Mouse (Mus musculus) monocyte, adult 59 days (primary cell): ENCODE measurements around the gene H2-D1. TPM values are rescaled to one million over a fixed set of nuclear protein-coding genes. Genes with fewer than 3 reads are reported as not detected.

ENCODE experiments used
- total RNA-seq, 2 experiments: library from RNA; stranded (reverse); gene quantifications; one replicate each; pipeline ENCODE4 v1.2.4; 2023

Gene H2-D1
- total RNA-seq, result 1,000 to 10,000 TPM; 2,563 to 2,615 TPM

DNA sequence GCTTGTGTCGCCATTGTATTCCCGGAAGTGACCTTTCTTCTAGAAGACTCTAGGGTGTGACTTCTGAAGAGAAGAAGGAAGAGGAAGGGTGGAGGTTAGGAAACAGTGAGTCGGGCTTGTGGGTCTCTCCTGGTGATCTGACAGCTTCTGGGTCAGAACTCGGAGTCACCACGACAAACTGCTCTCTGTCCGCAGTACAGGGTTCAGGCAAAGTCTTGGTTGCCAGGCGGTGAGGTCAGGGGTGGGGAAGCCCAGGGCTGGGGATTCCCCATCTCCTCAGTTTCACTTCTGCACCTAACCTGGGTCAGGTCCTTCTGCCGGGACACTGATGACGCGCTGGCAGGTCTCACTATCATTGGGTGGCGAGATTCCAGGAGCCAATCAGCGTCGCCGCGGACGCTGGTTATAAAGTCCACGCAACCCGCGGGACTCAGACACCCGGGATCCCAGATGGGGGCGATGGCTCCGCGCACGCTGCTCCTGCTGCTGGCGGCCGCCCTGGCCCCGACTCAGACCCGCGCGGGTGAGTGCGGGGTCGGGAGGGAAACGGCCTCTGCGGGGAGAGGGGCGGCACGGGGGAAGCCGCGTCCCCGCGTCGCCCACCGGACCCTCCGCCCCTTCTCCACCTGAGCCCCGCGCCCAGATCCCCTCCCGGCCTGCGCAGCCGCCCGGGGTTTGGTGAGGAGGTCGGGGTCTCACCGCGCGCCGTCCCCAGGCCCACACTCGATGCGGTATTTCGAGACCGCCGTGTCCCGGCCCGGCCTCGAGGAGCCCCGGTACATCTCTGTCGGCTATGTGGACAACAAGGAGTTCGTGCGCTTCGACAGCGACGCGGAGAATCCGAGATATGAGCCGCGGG lies at the start of gene H2-D1:
Gene H2-D1 (plus strand): TSS at position 67 of the 859 bp plus-strand sequence.

GRCm38 (mm10) chr17:35220156-35220952 lies 42.2 kb upstream of the H2-D1 start, which contains the start of gene Gm16181:
Gm16181 (plus strand) TSS chr17:35220834.

DNA sequence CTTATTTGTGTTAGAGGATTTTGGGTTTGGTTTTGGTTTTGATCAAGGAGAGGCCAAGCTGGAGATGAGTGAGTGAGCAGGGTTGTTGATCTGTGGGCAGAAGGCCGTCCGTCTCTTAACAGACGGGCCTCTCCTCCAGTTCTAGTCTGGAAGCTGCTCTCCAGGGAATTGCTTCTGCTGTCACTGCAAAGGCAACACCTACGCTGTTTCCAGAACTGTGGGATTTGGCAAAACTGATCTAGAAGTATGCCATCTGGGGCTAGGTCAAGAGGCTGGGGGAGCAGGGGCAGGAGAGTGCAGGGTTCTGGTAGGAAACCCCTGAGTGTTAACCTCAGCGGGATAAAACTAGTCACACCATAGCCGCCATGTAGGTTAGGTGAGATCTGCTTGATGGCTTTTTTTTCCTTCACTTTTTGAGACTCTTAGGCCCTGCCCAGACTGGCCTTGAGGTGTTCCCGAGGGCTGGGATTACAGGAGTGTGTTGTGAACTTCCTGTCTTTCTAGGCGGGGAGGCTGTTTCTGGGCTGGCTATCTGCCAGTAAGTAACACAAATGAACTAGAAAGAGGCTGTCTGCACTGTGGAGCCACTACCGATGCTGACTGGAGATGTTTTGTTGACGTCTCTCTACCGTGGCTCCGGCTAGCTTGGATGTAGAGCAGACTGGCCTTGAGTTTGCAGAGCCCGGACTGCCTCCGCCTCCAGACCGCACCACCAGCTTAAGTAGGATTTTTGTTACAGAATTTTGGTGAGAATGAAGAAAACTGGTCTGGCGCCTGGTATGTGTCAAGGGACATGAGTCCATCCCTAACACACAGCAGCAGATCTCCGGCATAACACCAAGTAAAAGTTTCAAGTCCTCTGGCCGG lies 29.2 kb upstream of the H2-D1 start, which contains the start of gene Atp6v1g2:
Gene Atp6v1g2 (plus strand): TSS at position 547 of the 867 bp plus-strand sequence.

GRCm38 (mm10) chr17:35235614-35236389 lies 26.7 kb upstream of the H2-D1 start, which contains the start of gene Nfkbil1:
Nfkbil1 (minus strand) TSS chr17:35235792.

GRCm38 (mm10) chr17:35241305-35242014 lies 21.1 kb upstream of the H2-D1 start, which contains the start of gene Ddx39b:
Ddx39b (plus strand) TSS chr17:35241746.

Other genes with a start within 250 kb of the H2-D1 start
- under 1 TPM in 1 of 2 experiments, not detected in 1; 0.16 TPM for gene Vwa7, start 246.2 kb upstream of the H2-D1 start, total RNA-seq
- gene Sapcd1, start 234.7 kb upstream of the H2-D1 start, total RNA-seq, result not detected
- gene Msh5, start 216.0 kb upstream of the H2-D1 start, total RNA-seq, result 1 to 10 TPM; 1.0 to 2.2 TPM
- gene Clic1, start 212.8 kb upstream of the H2-D1 start, total RNA-seq, result 100 to 1,000 TPM; 258 to 267 TPM
- 1 to 10 TPM; 1.2 to 1.7 TPM for gene Ddah2, start 203.7 kb upstream of the H2-D1 start, total RNA-seq
- not detected for gene Ly6g6c, start 197.3 kb upstream of the H2-D1 start, total RNA-seq
- not detected for gene Mpig6b, start 196.5 kb upstream of the H2-D1 start, total RNA-seq
- not detected for gene Ly6g6e, start 185.8 kb upstream of the H2-D1 start, total RNA-seq
- gene Ly6g6d, start 184.7 kb upstream of the H2-D1 start, total RNA-seq, result not detected
- not detected for gene Ly6g6f, start 177.1 kb upstream of the H2-D1 start, total RNA-seq
- gene Abhd16a, start 173.5 kb upstream of the H2-D1 start, total RNA-seq, result 10 to 100 TPM; 58.8 to 60.6 TPM
- gene Ly6g5c, start 154.5 kb upstream of the H2-D1 start, total RNA-seq, result not detected
- gene Ly6g5b, start 147.3 kb upstream of the H2-D1 start, total RNA-seq, result under 1 TPM; 0.42 to 0.61 TPM
- 10 to 100 TPM; 22.2 to 30.3 TPM for gene Gpank1, start 141.3 kb upstream of the H2-D1 start, total RNA-seq
- gene Csnk2b, start 140.7 kb upstream of the H2-D1 start, total RNA-seq, result 100 to 1,000 TPM; 133 to 155 TPM
- gene D17H6S53E, start 136.4 kb upstream of the H2-D1 start, total RNA-seq, result 10 to 100 TPM; 15.5 to 25.3 TPM
- gene Apom, start 130.7 kb upstream of the H2-D1 start, total RNA-seq, result not detected
- gene Bag6, start 127.6 kb upstream of the H2-D1 start, total RNA-seq, result 100 to 1,000 TPM; 324 to 360 TPM
- gene Prrc2a, start 97.8 kb upstream of the H2-D1 start, total RNA-seq, result 100 to 1,000 TPM; 227 to 228 TPM
- gene Aif1, start 86.7 kb upstream of the H2-D1 start, total RNA-seq, result 100 to 1,000 TPM; 172 to 206 TPM
- gene Lst1, start 74.3 kb upstream of the H2-D1 start, total RNA-seq, result 100 to 1,000 TPM; 935 to 974 TPM
- gene Ltb, start 68.3 kb upstream of the H2-D1 start, total RNA-seq, result 10 to 100 TPM; 72.7 to 86.4 TPM
- 10 to 100 TPM; 57.3 to 92.8 TPM for gene Tnf, start 60.7 kb upstream of the H2-D1 start, total RNA-seq
- not detected for gene Lta, start 57.4 kb upstream of the H2-D1 start, total RNA-seq
- gene Gm16181, start 41.9 kb upstream of the H2-D1 start, total RNA-seq, result 1 to 10 TPM in 1 of 2 experiments, not detected in 1; 1.3 TPM
- gene Atp6v1g2, start 29.1 kb upstream of the H2-D1 start, total RNA-seq, result 1 to 10 TPM; 1.8 to 4.2 TPM
- 10 to 100 TPM; 13.1 to 13.4 TPM for gene Nfkbil1, start 26.9 kb upstream of the H2-D1 start, total RNA-seq
- gene Ddx39b, start 21.0 kb upstream of the H2-D1 start, total RNA-seq, result 100 to 1,000 TPM; 243 to 247 TPM
- 10 to 100 TPM; 10.2 to 13.7 TPM for gene H2-Q1, start 57.7 kb downstream of the H2-D1 start, total RNA-seq
- gene H2-Q2, start 79.5 kb downstream of the H2-D1 start, total RNA-seq, result 10 to 100 TPM; 11.6 to 12.7 TPM
- 100 to 1,000 TPM; 176 to 190 TPM for gene H2-Q4, start 116.9 kb downstream of the H2-D1 start, total RNA-seq
- 10 to 100 TPM; 75.0 to 75.5 TPM for gene H2-Q6, start 162.1 kb downstream of the H2-D1 start, total RNA-seq
- 10 to 100 TPM; 83.8 to 92.9 TPM for gene H2-Q7, start 176.4 kb downstream of the H2-D1 start, total RNA-seq
- 10 to 100 TPM; 48.7 to 55.0 TPM for gene H2-Q10, start 207.4 kb downstream of the H2-D1 start, total RNA-seq
- under 1 TPM; 0.79 to 0.97 TPM for gene Pou5f1, start 243.3 kb downstream of the H2-D1 start, total RNA-seq